Mouse (Mus musculus): ENCODE measurements at regions not wholly inside any gene's neighbourhood (a gene's known extent, or its start where the extent isn't known, plus 50 kb on each side); places are given as distances from the start of the nearest gene placed in this dataset.
A peak's percentile ranks its signal among the peaks of the same experiment; 100 is the strongest.

GRCm38 (mm10) chr4:23567827-23568226 is 928.4 kb upstream of the Mms22l start:
- Histone ChIP-seq H3K4me1 (no peaks in the 10 kb centered on the region), H3K4me3 (no peak overlapping the region), H3K27ac (no peak overlapping the region), H3K9me3 (no peaks in the 10 kb centered on the region), H3K36me3 (no peaks in the 10 kb centered on the region), H3K27me3 (no peaks in the 10 kb centered on the region), H3K9ac (no peak overlapping the region), H3K4me2 (no peak overlapping the region)
- WGBS = 59% methylated on average over 1 of the region's 1 CpGs
- ATAC-seq (ENCODE audit: insufficient number of reproducible peaks, insufficient read depth, low FRiP score, low TSS enrichment, low read depth) = no peak

DNA sequence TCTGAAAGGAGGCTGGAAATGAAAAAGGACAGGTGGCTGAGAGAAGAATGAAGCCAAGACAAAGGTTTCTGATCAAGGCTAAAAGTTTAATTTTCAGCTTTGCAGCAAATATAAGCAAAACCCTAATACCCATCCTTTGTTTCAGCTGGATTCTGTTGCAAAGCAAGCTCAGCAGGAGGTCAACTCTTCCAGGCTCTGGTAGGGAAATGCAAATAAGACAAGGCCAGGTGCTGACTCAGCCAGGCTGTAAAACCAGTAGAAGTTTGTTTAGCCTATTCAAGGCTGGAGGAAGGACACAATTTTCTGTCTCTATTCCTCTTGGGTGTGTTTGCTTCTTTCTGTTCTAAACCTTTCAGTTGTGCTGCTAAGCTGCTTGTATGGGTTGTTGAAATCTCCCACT is 923.2 kb upstream of the Mms22l start:
- Histone ChIP-seq H3K4me1 (no peaks in the 10 kb centered on the region), H3K9me3 (no peaks in the 10 kb centered on the region), H3K36me3 (no peaks in the 10 kb centered on the region), H3K9ac (no peak overlapping the region), H3K4me2 (no peak overlapping the region), H3K27ac (no peak overlapping the region), H3K27me3 (no peaks in the 10 kb centered on the region), H3K4me3 (no peak overlapping the region)
- ATAC-seq (ENCODE audit: insufficient number of reproducible peaks, insufficient read depth, low FRiP score, low TSS enrichment, low read depth) = no peak

- Histone ChIP-seq H3K9ac (no peak overlapping the region), H3K27me3 (no peaks in the 10 kb centered on the region), H3K36me3 (no peaks in the 10 kb centered on the region), H3K4me3 (no peak overlapping the region), H3K27ac (no peak overlapping the region), H3K4me1 (no peaks in the 10 kb centered on the region), H3K4me2 (no peak overlapping the region), H3K9me3 (no peaks in the 10 kb centered on the region)
- 70% methylated on average over 2 of the region's 2 CpGs for WGBS
- ATAC-seq (ENCODE audit: insufficient number of reproducible peaks, insufficient read depth, low FRiP score, low TSS enrichment, low read depth) = no peak
These were observed 908.8 kb upstream of the Mms22l start for GRCm38 (mm10) chr4:23587412-23587811.

GRCm38 (mm10) chr4:23590883-23591282 is 905.4 kb upstream of the Mms22l start:
- WGBS = 65% methylated on average over 3 of the region's 3 CpGs
- Histone ChIP-seq H3K4me2 (no peak overlapping the region), H3K4me3 (no peak overlapping the region), H3K9me3 (no peaks in the 10 kb centered on the region), H3K36me3 (no peaks in the 10 kb centered on the region), H3K4me1 (no peaks in the 10 kb centered on the region), H3K27me3 (no peaks in the 10 kb centered on the region), H3K27ac (no peak overlapping the region), H3K9ac (no peak overlapping the region)
- ATAC-seq (ENCODE audit: insufficient number of reproducible peaks, insufficient read depth, low FRiP score, low TSS enrichment, low read depth) = no peak

DNA sequence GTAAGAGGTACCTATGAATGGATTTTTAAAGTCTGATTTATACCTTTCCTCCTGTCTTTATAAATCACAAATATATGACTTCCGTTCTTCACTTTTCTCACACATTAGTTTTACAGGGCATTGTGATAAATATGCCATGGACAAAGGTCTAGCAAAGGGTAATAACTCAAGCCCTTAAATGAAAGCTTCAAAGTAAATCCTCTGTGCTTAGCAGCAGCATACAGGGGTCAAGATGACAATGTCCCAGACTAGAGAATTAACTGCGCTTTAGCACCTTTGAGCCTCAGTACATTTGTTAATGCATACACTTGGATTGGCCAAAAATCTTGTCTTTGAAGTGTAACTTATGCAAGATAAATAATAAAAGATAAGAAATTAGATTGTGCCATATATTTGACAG is 904.7 kb upstream of the Mms22l start:
- ATAC-seq (ENCODE audit: insufficient number of reproducible peaks, insufficient read depth, low FRiP score, low TSS enrichment, low read depth) = no peak
- Histone ChIP-seq H3K9me3 (no peaks in the 10 kb centered on the region), H3K4me2 (no peak overlapping the region), H3K4me1 (no peaks in the 10 kb centered on the region), H3K9ac (no peak overlapping the region), H3K36me3 (no peaks in the 10 kb centered on the region), H3K27me3 (no peaks in the 10 kb centered on the region), H3K27ac (no peak overlapping the region), H3K4me3 (no peak overlapping the region)
- WGBS = 95% methylated on average over 2 of the region's 2 CpGs

GRCm38 (mm10) chr4:23600070-23600469 is 896.2 kb upstream of the Mms22l start:
- H3K9ac ChIP-seq = no peak overlapping the region
- peaks cover 5% of the 10 kb centered on the region for H3K4me1 ChIP-seq
- H3K36me3 ChIP-seq = no peaks in the 10 kb centered on the region
- no peak overlapping the region for H3K4me3 ChIP-seq
- ATAC-seq (ENCODE audit: insufficient number of reproducible peaks, insufficient read depth, low FRiP score, low TSS enrichment, low read depth) = no peak
- 89% methylated on average over 2 of the region's 2 CpGs for WGBS
- H3K27me3 ChIP-seq = no peaks in the 10 kb centered on the region
- H3K9me3 ChIP-seq = no peaks in the 10 kb centered on the region
- no peak overlapping the region for H3K27ac ChIP-seq
- no peak overlapping the region for H3K4me2 ChIP-seq

GRCm38 (mm10) chr4:23601426-23602293 is 894.6 kb upstream of the Mms22l start:
- ATAC-seq (ENCODE audit: insufficient number of reproducible peaks, insufficient read depth, low FRiP score, low TSS enrichment, low read depth) = no peak
- H3K4me1 ChIP-seq = peaks cover 5% of the 10 kb centered on the region
- H3K9me3 ChIP-seq = no peaks in the 10 kb centered on the region
- H3K27ac ChIP-seq = no peak overlapping the region
- no peaks in the 10 kb centered on the region for H3K27me3 ChIP-seq
- 29% methylated on average over 13 of the region's 13 CpGs for WGBS
- no peaks in the 10 kb centered on the region for H3K36me3 ChIP-seq
- H3K9ac ChIP-seq = no peak overlapping the region
- no peak overlapping the region for H3K4me3 ChIP-seq
- H3K4me2 ChIP-seq = peak overlapping the region; percentile 29

- Histone ChIP-seq H3K27ac (no peak overlapping the region), H3K9ac (no peak overlapping the region), H3K4me2 (no peak overlapping the region), H3K4me3 (no peak overlapping the region), H3K4me1 (peaks cover 5% of the 10 kb centered on the region), H3K9me3 (no peaks in the 10 kb centered on the region), H3K27me3 (no peaks in the 10 kb centered on the region), H3K36me3 (no peaks in the 10 kb centered on the region)
- WGBS = 65% methylated on average over 9 of the region's 9 CpGs
- ATAC-seq (ENCODE audit: insufficient number of reproducible peaks, insufficient read depth, low FRiP score, low TSS enrichment, low read depth) = no peak
These were observed 893.8 kb upstream of the Mms22l start for GRCm38 (mm10) chr4:23602294-23602932.

DNA sequence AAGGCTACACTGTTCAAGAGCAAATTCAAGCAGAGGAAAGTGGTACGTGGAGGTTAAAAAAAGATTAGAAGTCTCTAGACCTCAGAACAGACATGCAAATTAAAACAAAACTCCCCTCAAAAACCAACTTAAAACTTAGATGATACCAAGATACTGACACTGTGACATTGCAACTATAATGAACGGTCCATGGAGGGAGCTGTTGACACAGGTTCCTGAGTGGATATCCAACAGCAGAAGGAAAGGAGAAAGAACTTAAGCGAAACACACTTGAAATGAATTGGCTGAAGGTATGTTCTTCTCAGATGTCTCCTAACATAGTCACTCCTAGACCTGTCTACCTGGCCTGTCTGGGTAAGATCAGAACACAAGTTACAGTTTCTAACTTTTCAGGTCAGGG is 888.9 kb upstream of the Mms22l start:
- 73% methylated on average over 3 of the region's 3 CpGs for WGBS
- Histone ChIP-seq H3K36me3 (no peaks in the 10 kb centered on the region), H3K4me3 (no peak overlapping the region), H3K9me3 (no peaks in the 10 kb centered on the region), H3K4me2 (no peak overlapping the region), H3K27me3 (no peaks in the 10 kb centered on the region), H3K4me1 (no peaks in the 10 kb centered on the region), H3K9ac (no peak overlapping the region), H3K27ac (no peak overlapping the region)
- ATAC-seq (ENCODE audit: insufficient number of reproducible peaks, insufficient read depth, low FRiP score, low TSS enrichment, low read depth) = no peak

DNA sequence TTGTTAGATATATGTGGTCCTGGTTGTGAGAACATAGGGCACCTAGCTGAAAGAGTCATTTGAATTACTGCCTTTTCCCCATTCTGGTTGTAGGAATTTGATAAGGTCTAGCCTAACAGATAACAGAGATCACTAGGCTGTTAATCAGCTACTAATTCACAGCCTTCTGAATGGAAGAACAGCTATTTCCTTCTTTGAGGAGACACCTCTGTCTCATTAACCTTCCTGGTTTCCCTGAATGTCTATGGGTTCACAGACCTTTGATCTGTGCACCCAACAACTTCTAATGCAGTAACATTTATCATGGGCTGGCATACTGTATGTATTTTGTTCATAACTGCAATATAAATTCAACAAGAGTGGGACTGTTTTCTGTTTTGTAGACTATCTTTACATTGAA is 875.0 kb upstream of the Mms22l start:
- ATAC-seq (ENCODE audit: insufficient number of reproducible peaks, insufficient read depth, low FRiP score, low TSS enrichment, low read depth) = no peak
- Histone ChIP-seq H3K27me3 (no peaks in the 10 kb centered on the region), H3K4me2 (no peak overlapping the region), H3K9ac (no peak overlapping the region), H3K4me3 (no peak overlapping the region), H3K27ac (no peak overlapping the region), H3K4me1 (no peaks in the 10 kb centered on the region), H3K36me3 (no peaks in the 10 kb centered on the region), H3K9me3 (no peaks in the 10 kb centered on the region)

GRCm38 (mm10) chr4:23622231-23622630 is 874.0 kb upstream of the Mms22l start:
- Histone ChIP-seq H3K27me3 (no peaks in the 10 kb centered on the region), H3K36me3 (no peaks in the 10 kb centered on the region), H3K27ac (no peak overlapping the region), H3K4me3 (no peak overlapping the region), H3K4me1 (no peaks in the 10 kb centered on the region), H3K4me2 (no peak overlapping the region), H3K9me3 (no peaks in the 10 kb centered on the region), H3K9ac (no peak overlapping the region)
- no peak for ATAC-seq (ENCODE audit: insufficient number of reproducible peaks, insufficient read depth, low FRiP score, low TSS enrichment, low read depth)

DNA sequence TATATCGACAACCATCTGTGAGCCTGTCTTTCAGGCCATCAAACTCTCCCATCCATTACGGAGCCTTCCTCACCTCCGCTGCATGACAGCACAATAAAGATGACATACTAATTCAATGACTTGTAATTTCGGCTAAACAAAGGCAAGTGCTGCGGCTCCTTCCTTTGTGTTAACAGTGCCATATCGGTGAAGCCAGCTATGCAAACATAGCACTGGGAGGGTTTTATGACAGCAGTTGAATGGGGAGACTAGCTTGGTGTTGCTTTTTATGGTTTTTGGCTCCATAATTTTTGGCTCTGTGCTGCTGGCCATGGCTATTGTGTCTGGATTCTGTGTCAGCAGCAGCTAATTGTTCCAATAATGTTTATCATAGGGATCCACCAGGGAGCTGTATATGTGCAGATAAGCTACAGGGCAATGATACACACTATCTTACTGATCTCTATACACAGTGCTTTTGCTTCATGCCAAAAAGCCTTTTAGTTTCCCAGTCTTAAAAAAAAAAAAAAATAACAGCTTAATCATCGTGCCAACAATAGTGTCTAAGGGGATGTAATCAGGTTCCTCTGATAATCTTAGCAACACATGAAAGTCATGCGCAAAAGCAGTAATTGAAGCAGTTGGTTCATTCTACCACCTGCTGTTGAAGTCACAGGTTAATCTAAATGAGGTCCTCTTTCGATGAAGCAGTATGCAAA is 859.9 kb upstream of the Mms22l start:
- 83% methylated on average over 9 of the region's 9 CpGs for WGBS
- Histone ChIP-seq H3K36me3 (no peaks in the 10 kb centered on the region), H3K4me2 (no peak overlapping the region), H3K9ac (no peak overlapping the region), H3K4me3 (no peak overlapping the region), H3K27me3 (no peaks in the 10 kb centered on the region), H3K4me1 (no peaks in the 10 kb centered on the region), H3K27ac (no peak overlapping the region), H3K9me3 (no peaks in the 10 kb centered on the region)
- no peak for ATAC-seq (ENCODE audit: insufficient number of reproducible peaks, insufficient read depth, low FRiP score, low TSS enrichment, low read depth)

All from embryonic facial prominence, embryonic 13.5 days (tissue).